Mouse (Mus musculus): ENCODE measurements around the gene Usp19. TPM values are rescaled to one million over a fixed set of nuclear protein-coding genes. Genes with fewer than 3 reads are reported as not detected.

Usp19 gene
- polyA plus RNA-seq, 1 experiment from 2014 or later: 107 TPM

DNA sequence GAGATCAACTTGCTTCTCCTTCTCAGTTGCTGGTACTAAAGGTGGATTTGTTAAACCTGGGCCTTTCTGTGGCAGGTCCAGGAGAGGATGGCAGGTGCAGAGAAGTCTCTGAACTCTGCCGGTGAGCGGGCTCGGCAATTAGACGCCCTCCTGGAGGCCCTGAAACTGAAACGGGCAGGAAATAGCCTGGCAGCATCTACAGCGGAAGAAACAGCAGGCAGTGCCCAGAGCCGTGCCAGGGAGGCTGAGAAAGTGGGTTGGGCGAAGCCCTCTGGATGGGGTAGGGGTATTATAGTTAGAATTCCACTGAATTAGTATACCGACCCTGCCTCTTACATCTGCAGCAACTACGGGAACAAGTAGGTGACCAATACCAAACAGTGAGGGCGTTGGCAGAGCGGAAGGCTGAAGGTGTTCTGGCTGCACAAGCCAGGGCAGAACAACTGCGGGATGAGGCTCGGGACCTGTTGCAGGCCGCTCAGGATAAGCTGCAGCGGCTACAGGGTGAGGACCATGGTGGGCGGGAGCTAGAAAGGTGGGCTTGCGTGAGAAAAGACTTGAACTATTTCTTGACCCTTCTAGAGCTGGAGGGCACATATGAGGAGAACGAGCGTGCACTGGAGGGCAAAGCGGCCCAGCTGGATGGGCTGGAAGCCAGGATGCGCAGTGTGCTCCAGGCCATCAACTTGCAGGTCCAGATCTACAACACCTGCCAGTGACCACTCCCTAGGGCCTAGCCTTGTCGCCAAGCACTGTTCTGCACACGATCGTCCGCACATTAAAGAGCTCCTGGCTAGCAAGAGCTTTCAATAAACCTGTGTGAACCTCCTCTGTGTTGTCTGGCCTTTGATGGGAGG is 472 bp upstream of the Usp19 start:
- H3K9me3 ChIP-seq (replicated peaks): no peaks in the 10 kb centered on the region
- H3K4me3 ChIP-seq: peak overlapping the region; percentile 98
- H3K27me3 ChIP-seq (ENCODE audit: low read depth, poor library complexity, severe bottlenecking): no peaks in the 10 kb centered on the region
- peak overlapping the region; percentile 93 for H3K27ac ChIP-seq
- WGBS: 70% methylated on average over 26 of the region's 26 CpGs
- DNase-seq (ENCODE audit: low spot score): no peak
- peaks cover 85% of the 10 kb centered on the region for H3K36me3 ChIP-seq
- H3K4me1 ChIP-seq: peaks cover 26% of the 10 kb centered on the region

DNA sequence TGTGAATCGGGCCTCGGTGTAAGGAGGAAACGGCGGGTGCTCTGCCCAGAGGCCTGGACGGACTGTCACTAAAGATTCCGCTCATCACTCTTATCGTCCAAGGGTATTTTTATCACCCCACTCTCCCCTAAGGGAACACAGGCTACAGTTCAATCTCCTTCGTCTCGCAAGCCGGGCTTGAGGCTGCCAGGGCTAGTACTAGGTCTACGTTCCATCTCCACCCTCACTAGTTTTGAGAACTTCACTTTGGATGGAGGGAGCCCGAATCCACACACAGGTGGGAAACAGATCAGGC is 831 bp downstream of the Usp19 start:
- H3K27ac ChIP-seq: peak overlapping the region; percentile 93

DNA sequence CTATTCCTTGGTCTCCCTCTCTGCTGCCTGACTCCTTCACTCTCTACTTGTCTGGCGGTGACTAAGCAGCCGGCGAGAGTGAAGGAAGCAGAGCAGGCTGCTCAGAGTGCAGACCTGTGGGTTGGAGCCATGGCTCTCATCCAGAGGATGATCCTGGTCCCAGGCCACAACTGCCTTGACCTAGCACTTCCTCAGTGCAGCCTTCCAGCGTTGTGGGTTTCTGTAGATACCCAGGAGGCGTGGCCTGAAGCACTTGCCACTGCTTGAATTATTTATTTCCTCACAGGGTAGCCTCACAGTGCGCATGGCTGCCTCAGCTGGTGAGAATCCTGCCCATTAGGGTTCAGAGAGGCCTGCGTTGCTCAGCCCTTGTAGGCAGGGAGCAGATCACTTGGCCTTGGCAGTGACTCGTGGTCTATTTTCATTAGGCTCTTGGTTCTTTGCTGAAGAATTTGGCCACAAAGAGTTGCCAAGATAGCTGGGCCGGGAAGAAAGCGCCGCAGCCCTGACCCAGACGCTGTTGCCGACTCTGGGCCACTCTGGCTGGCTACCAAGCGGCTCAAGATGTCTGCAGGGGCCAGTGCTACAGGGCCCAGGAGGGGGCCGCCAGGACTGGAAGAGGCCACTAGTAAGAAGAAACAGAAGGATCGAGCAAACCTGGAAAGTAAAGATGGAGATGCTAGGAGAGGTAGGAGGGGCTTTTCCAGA is 1.8 kb downstream of the Usp19 start:
- Histone ChIP-seq H3K4me3 (peak overlapping the region; percentile 98), H3K36me3 (peaks cover 85% of the 10 kb centered on the region), H3K9me3 (replicated peaks) (no peaks in the 10 kb centered on the region), H3K27me3 (ENCODE audit: low read depth, poor library complexity, severe bottlenecking) (no peaks in the 10 kb centered on the region), H3K27ac (0 out of 2 replicates have a peak overlapping the region, but pooled peaks have one; percentile 20), H3K4me1 (peaks cover 26% of the 10 kb centered on the region)
- 90% methylated on average over 16 of the region's 16 CpGs for WGBS
- DNase-seq (ENCODE audit: low spot score): no peak

More for the DNA sequence above, 831 bp downstream of the Usp19 start:
- Histone ChIP-seq H3K9me3 (replicated peaks) (no peaks in the 10 kb centered on the region), H3K4me3 (peak overlapping the region; percentile 98), H3K36me3 (peaks cover 85% of the 10 kb centered on the region), H3K4me1 (peaks cover 26% of the 10 kb centered on the region), H3K27me3 (ENCODE audit: low read depth, poor library complexity, severe bottlenecking) (no peaks in the 10 kb centered on the region)
- WGBS: 10% methylated on average over 12 of the region's 12 CpGs
- no peak for DNase-seq (ENCODE audit: low spot score)

DNA sequence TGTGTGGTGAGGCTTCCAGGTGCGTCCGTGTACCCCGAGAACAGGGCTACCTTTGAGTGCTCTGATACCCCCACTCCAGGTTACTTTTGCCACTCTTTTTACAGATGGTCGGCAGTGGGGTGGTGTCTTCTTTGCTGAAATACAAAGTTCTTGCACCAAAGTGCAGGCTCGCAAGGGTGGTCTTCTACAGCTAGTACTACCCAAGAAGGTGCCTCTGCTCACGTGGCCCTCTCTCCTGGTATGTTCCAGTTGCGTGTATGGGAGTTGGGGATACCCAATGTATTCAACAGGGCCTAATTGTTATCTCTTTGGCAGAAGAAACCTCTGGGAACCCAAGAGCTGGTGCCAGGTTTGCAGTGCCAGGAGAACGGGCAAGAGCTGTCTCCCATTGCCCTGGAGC is 2.8 kb downstream of the Usp19 start:
- Histone ChIP-seq H3K4me3 (no peak overlapping the region), H3K36me3 (peaks cover 85% of the 10 kb centered on the region), H3K27me3 (ENCODE audit: low read depth, poor library complexity, severe bottlenecking) (no peaks in the 10 kb centered on the region), H3K9me3 (replicated peaks) (no peaks in the 10 kb centered on the region), H3K27ac (no peak overlapping the region), H3K4me1 (peaks cover 26% of the 10 kb centered on the region)
- WGBS: 96% methylated on average over 8 of the region's 8 CpGs
- no peak for DNase-seq (ENCODE audit: low spot score)

DNA sequence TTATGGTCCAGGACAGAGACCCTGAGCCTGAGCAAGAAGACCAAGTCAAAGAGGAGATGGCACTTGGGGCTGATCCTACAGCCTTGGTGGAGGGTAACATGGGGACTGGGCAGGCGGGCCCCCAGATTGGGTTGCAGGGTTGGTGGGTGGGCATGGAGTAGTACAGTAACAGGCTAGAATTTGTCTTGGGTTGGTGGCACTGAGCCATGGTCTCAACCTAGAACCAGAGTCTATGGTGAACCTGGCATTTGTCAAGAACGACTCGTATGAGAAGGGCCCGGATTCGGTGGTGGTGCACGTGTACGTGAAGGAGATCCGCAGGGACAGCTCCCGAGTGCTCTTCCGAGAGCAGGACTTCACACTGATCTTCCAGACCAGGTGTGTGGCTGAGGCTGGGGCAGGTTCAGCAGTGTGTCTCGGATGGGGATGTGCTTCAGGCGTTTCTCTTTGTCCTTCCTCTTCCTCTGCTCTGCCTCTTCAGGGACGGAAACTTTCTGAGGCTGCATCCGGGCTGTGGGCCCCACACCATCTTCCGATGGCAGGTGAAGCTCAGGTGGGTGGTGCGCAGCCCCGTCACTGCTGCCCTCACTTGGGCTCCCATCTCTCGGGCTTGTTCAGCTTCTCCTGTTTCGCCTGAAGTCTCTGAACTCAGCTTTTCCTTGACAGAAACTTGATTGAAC is 3.9 kb downstream of the Usp19 start:
- H3K27ac ChIP-seq: no peak overlapping the region
- H3K4me1 ChIP-seq: peaks cover 26% of the 10 kb centered on the region
- H3K9me3 ChIP-seq (replicated peaks): no peaks in the 10 kb centered on the region
- H3K4me3 ChIP-seq: no peak overlapping the region
- peaks cover 85% of the 10 kb centered on the region for H3K36me3 ChIP-seq
- no peaks in the 10 kb centered on the region for H3K27me3 ChIP-seq (ENCODE audit: low read depth, poor library complexity, severe bottlenecking)
- 97% methylated on average over 19 of the region's 19 CpGs for WGBS
- DNase-seq (ENCODE audit: low spot score): no peak

- Histone ChIP-seq H3K4me3 (no peak overlapping the region), H3K27me3 (ENCODE audit: low read depth, poor library complexity, severe bottlenecking) (no peaks in the 10 kb centered on the region), H3K4me1 (peaks cover 20% of the 10 kb centered on the region), H3K9me3 (replicated peaks) (no peaks in the 10 kb centered on the region), H3K36me3 (peaks cover 85% of the 10 kb centered on the region), H3K27ac (no peak overlapping the region)
- 91% methylated on average over 10 of the region's 10 CpGs for WGBS
- DNase-seq (ENCODE audit: low spot score): no peak
These were observed 4.5 kb downstream of the Usp19 start for GRCm38 (mm10) chr9:108494905-108495304.

DNA sequence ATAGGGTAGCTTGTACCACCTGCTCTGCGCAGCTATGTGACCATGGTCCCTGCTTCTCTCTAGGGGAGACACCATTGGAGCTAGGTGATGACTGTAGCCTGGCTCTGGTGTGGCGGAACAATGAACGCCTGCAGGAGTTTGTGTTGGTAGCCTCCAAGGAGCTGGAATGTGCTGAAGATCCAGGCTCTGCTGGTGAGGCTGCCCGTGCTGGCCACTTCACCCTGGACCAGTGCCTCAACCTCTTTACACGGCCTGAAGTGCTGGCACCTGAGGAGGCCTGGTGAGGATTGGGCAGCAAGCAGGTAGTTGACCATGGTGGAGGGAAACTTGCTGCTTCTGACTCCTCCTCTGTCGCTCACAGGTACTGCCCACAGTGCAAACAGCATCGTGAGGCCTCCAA is 8.8 kb downstream of the Usp19 start:
- Histone ChIP-seq H3K4me1 (no peaks in the 10 kb centered on the region), H3K4me3 (no peak overlapping the region), H3K27ac (no peak overlapping the region), H3K9me3 (replicated peaks) (no peaks in the 10 kb centered on the region), H3K27me3 (ENCODE audit: low read depth, poor library complexity, severe bottlenecking) (no peaks in the 10 kb centered on the region), H3K36me3 (peaks cover 96% of the 10 kb centered on the region)
- 95% methylated on average over 7 of the region's 7 CpGs for WGBS
- no peak for DNase-seq (ENCODE audit: low spot score)

DNA sequence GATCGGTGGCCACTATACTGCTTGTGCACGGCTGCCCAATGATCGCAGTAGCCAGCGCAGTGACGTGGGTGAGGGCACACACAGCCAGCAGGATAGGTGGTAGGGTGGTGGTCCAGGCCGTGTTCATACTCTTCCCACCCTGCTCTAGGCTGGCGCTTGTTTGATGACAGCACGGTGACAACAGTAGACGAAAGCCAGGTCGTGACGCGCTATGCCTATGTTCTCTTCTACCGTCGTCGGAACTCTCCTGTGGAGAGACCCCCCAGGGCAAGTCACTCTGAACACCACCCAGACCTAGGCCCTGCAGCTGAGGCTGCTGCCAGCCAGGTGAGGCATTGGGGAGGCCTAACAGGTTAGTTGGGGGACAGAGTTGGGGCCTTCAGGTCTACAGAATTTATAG is 9.5 kb downstream of the Usp19 start:
- Histone ChIP-seq H3K4me3 (no peak overlapping the region), H3K9me3 (replicated peaks) (no peaks in the 10 kb centered on the region), H3K36me3 (peaks cover 89% of the 10 kb centered on the region), H3K27ac (no peak overlapping the region), H3K27me3 (ENCODE audit: low read depth, poor library complexity, severe bottlenecking) (no peaks in the 10 kb centered on the region), H3K4me1 (no peaks in the 10 kb centered on the region)
- 93% methylated on average over 15 of the region's 15 CpGs for WGBS
- no peak for DNase-seq (ENCODE audit: low spot score)

DNA sequence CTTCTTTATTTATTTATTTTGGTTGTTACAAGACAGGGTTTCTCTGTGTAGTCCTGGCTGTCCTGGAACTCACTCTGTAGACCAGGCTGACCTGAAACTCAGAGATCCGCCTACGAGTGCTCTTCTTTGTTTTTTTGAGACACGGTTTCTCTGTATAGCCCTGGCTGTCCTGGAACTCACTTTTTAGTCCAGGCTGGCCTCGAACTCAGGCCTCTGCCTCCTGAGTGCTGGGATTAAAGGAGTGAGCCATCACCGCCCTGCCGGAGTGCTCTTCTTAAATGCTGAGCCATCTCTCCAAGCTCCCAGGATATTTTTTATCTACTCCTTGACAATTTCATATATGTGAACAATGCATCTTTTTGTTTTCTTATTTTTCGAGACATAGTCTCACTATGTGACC is 16.5 kb downstream of the Usp19 start:
- H3K4me1 ChIP-seq: peaks cover 17% of the 10 kb centered on the region
- WGBS: 89% methylated on average over 7 of the region's 7 CpGs
- no peak for DNase-seq (ENCODE audit: low spot score)
- peak overlapping the region; percentile 87; the same call in 1 of the 2 replicates for H3K27ac ChIP-seq
- H3K36me3 ChIP-seq: peaks cover 48% of the 10 kb centered on the region
- no peaks in the 10 kb centered on the region for H3K27me3 ChIP-seq (ENCODE audit: low read depth, poor library complexity, severe bottlenecking)
- peak overlapping the region; percentile 75 for H3K4me3 ChIP-seq
- no peaks in the 10 kb centered on the region for H3K9me3 ChIP-seq (replicated peaks)

- peaks cover 48% of the 10 kb centered on the region for H3K36me3 ChIP-seq
- peak within 1 kb of the TSS; percentile 75 for H3K4me3 ChIP-seq
- under 1% methylated on average over 37 of the region's 37 CpGs for WGBS
- H3K4me1 ChIP-seq: peaks cover 17% of the 10 kb centered on the region
- peak within 1 kb of the TSS; percentile 87 for H3K27ac ChIP-seq
- peak; percentile 91 for DNase-seq (ENCODE audit: low spot score)
- H3K27me3 ChIP-seq (ENCODE audit: low read depth, poor library complexity, severe bottlenecking): no peaks in the 10 kb centered on the region
- H3K9me3 ChIP-seq (replicated peaks): no peaks in the 10 kb centered on the region
These were observed 17.4 kb downstream of the Usp19 start, which contains the start of gene Qars for GRCm38 (mm10) chr9:108507619-108508434. Qars (plus strand) TSS chr9:108507706.

GRCm38 (mm10) chr9:108508776-108509175 is 18.4 kb downstream of the Usp19 start:
- Histone ChIP-seq H3K4me3 (peak overlapping the region; percentile 75), H3K36me3 (peaks cover 48% of the 10 kb centered on the region), H3K9me3 (replicated peaks) (no peaks in the 10 kb centered on the region), H3K4me1 (peaks cover 17% of the 10 kb centered on the region), H3K27me3 (ENCODE audit: low read depth, poor library complexity, severe bottlenecking) (no peaks in the 10 kb centered on the region), H3K27ac (peak overlapping the region; percentile 87; the same call in 1 of the 2 replicates)
- 87% methylated on average over 7 of the region's 7 CpGs for WGBS
- DNase-seq (ENCODE audit: low spot score): no peak
